Mouse (Mus musculus) layer of hippocampus, adult 8-10 months (tissue): ENCODE results near the gene Ccser1. TPM values are rescaled to one million over a fixed set of nuclear protein-coding genes. Genes with fewer than 3 reads are reported as not detected.

ENCODE experiments used
- DNase-seq, 2 experiments: peaks; one replicate each; pipeline ENCODE4 v3.0.0; 2022; ENCODE audit warnings: low spot score in 2 of 2
- total RNA-seq, 4 experiments: library from RNA; stranded (reverse); gene quantifications; 2 replicates each; pipeline ENCODE4 v1.2.4; 2022

Ccser1 gene
- total RNA-seq, 4 experiments from 2014 or later = 31.3 to 38.5 (median 34.6) TPM

DNA sequence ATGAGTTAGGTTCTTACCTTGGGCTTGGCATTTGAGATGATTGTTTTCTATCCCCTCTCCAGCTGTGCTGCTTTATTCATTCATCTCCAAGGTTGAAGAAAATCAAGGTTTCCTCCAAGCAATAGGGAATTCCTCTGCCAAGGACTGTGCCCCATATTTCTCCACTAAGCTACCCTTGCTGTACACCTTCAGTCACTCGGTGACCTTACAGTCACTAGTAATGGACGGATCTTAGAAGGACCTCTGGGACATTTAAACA is 251.5 kb downstream of the Ccser1 start:
- no peak for DNase-seq

- DNase-seq = no peak
Measured at GRCm38 (mm10) chr6:61432167-61432566, 252.0 kb downstream of the Ccser1 start.

- no peak for DNase-seq
Measured at GRCm38 (mm10) chr6:61432703-61433102, 252.6 kb downstream of the Ccser1 start.

DNA sequence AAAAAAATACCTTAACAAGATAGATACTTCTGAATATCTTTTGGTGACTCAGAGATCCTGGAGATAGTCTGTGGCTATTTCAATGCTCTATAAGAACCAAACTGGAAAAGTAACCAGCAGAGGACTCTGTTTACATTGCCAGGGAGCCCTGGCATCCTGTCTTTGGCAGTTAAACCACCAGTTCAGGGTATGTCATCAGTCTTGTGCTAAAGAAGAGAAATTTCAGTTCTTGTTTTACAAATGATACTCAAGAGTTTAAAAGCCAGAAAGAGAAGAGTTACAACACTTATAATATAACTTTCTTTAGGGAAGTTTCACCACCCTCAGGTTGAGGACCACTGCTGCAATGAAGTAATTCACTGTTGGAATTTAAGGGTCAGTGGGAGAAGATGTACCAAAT is 258.0 kb downstream of the Ccser1 start:
- DNase-seq = no peak

- DNase-seq = no peak
Measured at GRCm38 (mm10) chr6:61471371-61472152, 291.4 kb downstream of the Ccser1 start.

- DNase-seq = no peak
Measured at GRCm38 (mm10) chr6:61485336-61485735, 305.2 kb downstream of the Ccser1 start.

- DNase-seq = no peak
Measured at GRCm38 (mm10) chr6:61491979-61492821, 312.1 kb downstream of the Ccser1 start.

GRCm38 (mm10) chr6:61493386-61493785 is 313.3 kb downstream of the Ccser1 start:
- DNase-seq = no peak

DNA sequence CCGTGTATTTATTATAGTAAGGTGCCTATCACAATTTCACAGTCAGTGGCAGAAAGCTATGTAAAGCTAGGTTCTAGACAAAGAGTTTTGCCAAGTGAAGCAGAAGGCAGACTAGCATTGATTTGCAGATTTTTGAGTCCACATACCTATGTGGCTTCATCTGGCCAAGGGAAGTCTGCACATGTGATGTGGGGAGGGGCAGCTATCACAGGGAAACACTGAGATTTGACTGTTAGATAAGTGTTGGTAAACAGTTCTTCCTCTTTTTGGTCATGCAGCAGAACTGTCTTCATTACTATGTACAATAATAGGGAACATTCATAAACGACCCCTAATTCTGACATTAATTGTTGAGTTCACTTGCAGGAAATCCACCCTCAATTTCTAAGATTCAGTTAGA is 335.2 kb downstream of the Ccser1 start:
- DNase-seq = no peak

DNA sequence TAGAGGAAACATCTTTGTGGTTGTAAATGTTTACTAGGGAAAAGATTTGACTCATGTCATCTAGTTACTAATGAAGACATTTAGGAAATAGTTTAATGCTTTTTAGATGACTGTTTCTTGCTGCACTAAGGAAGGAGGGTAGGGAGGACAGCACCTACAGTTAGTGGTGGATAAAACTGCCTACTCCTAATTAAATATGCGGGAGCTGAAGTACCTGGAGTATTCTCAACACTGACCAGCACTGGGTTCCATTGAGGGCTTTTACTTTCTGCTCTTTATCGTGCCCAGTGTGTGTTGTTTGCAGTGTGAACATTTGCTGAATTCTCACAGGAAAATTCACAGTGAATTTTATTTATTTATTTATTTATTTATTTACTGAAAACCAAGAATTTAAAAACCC is 341.5 kb downstream of the Ccser1 start:
- no peak for DNase-seq

DNA sequence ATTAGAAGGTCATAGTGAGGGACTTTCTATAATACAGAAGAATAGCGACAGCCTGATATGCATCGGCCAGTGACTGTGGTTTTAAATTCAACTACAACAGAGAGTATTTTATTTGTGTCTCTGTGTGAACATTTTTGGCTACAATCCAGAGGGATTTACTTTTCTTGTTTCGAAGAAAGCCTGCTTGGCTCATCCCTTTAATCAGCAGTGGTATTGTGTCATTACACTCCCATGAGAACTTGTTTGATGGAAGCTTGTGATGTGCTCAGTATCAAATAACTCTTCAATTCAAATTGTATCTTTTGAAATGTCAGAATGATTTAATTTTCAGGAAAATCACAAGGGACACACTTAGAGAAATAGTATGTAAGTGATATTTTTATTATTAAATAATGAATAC is 342.0 kb downstream of the Ccser1 start:
- DNase-seq = no peak

DNA sequence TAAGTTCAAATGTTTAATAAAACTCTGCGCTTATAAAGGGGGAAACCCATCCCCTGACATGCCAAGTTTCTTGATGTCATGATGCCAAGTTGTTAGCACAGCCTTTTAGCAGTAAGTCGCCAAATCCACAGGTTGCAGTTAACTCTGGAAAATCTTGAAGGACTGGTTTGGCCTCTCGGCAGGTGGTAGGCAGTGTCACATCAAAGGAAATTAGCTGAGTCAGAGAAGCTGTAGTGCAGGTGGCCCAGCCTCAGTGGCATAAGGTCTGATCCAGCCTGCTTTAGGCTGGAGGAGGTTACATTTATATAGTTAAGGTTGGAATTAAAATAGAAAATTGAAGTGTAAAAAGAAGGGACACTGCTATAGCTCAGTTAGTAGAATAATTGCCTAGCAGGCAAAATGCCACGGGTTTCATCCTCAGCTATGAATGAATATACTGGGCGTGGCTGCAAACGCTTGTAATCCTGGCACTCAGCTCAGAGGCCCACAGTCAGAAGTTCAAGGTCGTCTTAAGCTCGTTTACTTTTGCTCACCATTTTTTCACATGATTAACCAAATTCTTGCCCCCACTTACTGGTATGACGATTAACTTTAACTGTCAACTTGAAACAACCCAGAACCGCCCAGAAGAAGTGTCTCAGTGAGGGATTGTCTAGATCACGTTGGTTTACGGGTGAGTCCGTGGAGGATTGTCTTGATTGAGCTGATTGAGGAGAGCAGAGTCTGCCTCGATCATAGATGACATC is 343.8 kb downstream of the Ccser1 start:
- no peak for DNase-seq

- no peak for DNase-seq
Measured at GRCm38 (mm10) chr6:61540732-61541131, 360.6 kb downstream of the Ccser1 start.

GRCm38 (mm10) chr6:61543459-61544044 is 363.4 kb downstream of the Ccser1 start:
- no peak for DNase-seq

GRCm38 (mm10) chr6:61567551-61567950 is 387.4 kb downstream of the Ccser1 start:
- DNase-seq = no peak

DNA sequence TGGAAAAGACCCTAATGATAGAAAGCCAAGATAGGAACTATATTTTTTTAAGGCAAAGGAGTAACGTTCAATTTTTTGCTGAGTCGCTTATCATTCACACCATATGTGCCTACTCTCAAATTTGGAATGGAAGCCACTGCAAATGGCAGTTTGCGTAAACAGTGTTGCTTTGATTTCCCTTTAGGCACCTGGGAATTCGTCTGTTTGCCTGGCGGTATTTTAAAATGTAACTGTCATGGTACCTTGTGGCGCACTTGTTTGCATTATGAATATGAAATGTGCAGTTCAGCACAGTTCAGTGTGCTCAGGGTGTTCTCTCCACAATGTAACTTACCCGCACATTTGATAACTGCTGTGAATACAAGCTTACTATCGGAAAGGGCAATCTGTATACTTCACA is 387.8 kb downstream of the Ccser1 start:
- peak; percentile 18 to 29 for DNase-seq

GRCm38 (mm10) chr6:61581696-61582095 is 401.6 kb downstream of the Ccser1 start:
- no peak for DNase-seq

- no peak for DNase-seq
Measured at GRCm38 (mm10) chr6:61588999-61589398, 408.9 kb downstream of the Ccser1 start.

GRCm38 (mm10) chr6:61601911-61602310 is 421.8 kb downstream of the Ccser1 start:
- DNase-seq = no peak

DNA sequence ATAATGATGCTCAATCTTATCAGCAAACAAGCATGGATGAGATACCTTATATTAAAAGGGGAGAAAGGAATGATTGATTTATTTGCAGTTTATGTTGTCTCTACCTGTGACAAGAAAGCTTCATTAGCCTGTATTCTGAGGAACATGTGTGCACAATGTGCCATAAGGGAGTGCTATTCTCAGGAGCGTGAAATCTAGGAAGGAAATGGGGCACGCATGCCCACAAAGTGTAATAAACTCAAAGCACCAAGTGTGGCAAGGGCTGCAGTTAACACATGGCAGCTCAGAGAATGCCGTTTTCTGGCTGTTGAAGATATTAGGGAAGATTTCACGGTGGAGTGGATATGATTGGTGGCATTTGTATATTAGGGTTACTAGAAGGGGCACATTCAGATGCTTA is 434.8 kb downstream of the Ccser1 start:
- DNase-seq = no peak

DNA sequence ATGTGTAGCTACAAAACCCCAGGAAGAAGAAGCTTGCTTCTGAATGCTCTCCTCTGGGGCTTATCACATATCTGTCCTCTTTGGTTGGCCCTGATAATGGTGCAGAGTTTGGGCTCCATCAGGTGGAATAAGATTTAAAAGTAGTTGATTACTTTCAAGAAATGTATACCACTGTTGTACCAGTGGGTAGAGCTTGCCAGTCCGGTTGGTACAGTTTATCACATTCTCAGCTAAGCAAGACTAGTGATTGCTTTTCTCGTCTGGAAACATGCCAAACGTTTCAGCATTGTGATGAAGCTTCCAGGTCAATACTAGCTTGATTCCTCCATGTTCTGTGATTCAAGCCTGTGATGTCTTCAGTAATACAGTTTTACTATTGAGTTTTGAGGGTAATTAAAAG is 441.6 kb downstream of the Ccser1 start:
- DNase-seq = no peak

GRCm38 (mm10) chr6:61661414-61661813 is 481.3 kb downstream of the Ccser1 start:
- no peak for DNase-seq
